Mouse (Mus musculus): ENCODE data around the gene Acap3. TPM values are rescaled to one million over a fixed set of nuclear protein-coding genes. Genes with fewer than 3 reads are reported as not detected.

The Acap3 gene
- polyA plus RNA-seq, 1 experiment from 2014 or later = 74.6 TPM

- H3K9me3 ChIP-seq = no peaks in the 10 kb centered on the region
- no peaks in the 10 kb centered on the region for H3K27me3 ChIP-seq
- no peak overlapping the region for H3K4me2 ChIP-seq
- H3K4me3 ChIP-seq = no peak overlapping the region
- 87% methylated on average over 5 of the region's 5 CpGs for WGBS
- H3K4me1 ChIP-seq (replicated peaks) = peaks cover 35% of the 10 kb centered on the region
- no peak for ATAC-seq (ENCODE audit: low FRiP score, low read depth)
- no peak overlapping the region for H3K9ac ChIP-seq
- H3K36me3 ChIP-seq = peaks cover 55% of the 10 kb centered on the region
- H3K27ac ChIP-seq (replicated peaks) = no peak overlapping the region
These were observed 2.3 kb upstream of the Acap3 start for GRCm38 (mm10) chr4:155889316-155889715.

- Histone ChIP-seq H3K9me3 (no peaks in the 10 kb centered on the region), H3K27me3 (no peaks in the 10 kb centered on the region), H3K4me3 (peak overlapping the region; percentile 87), H3K9ac (peak overlapping the region; percentile 95), H3K4me1 (replicated peaks) (peaks cover 52% of the 10 kb centered on the region), H3K36me3 (peaks cover 43% of the 10 kb centered on the region), H3K4me2 (peak overlapping the region; percentile 99), H3K27ac (replicated peaks) (peak overlapping the region; percentile 100; the same call in 1 of the 2 replicates)
- WGBS = under 1% methylated on average over 34 of the region's 34 CpGs
- no peak; the same call in 1 of the 2 replicates for ATAC-seq (ENCODE audit: low FRiP score, low read depth)
These were observed 581 bp upstream of the Acap3 start for GRCm38 (mm10) chr4:155891011-155891471.

- Histone ChIP-seq H3K4me1 (replicated peaks) (peaks cover 52% of the 10 kb centered on the region), H3K27ac (replicated peaks) (peak overlapping the region; percentile 100), H3K9me3 (no peaks in the 10 kb centered on the region), H3K9ac (peak overlapping the region; percentile 95), H3K36me3 (peaks cover 43% of the 10 kb centered on the region), H3K4me3 (peak overlapping the region; percentile 87), H3K4me2 (peak overlapping the region; percentile 99), H3K27me3 (no peaks in the 10 kb centered on the region)
- ATAC-seq (ENCODE audit: low FRiP score, low read depth) = peak; percentile 85
- under 1% methylated on average over 54 of the region's 56 CpGs for WGBS
These were observed 395 bp downstream of the Acap3 start for GRCm38 (mm10) chr4:155892017-155892416.

GRCm38 (mm10) chr4:155892438-155893211 is 1.0 kb downstream of the Acap3 start:
- Histone ChIP-seq H3K27ac (replicated peaks) (peak overlapping the region; percentile 100), H3K9ac (peak overlapping the region; percentile 95), H3K4me3 (peak overlapping the region; percentile 87), H3K27me3 (no peaks in the 10 kb centered on the region), H3K4me2 (peak overlapping the region; percentile 99), H3K9me3 (no peaks in the 10 kb centered on the region), H3K4me1 (replicated peaks) (peaks cover 52% of the 10 kb centered on the region), H3K36me3 (peaks cover 38% of the 10 kb centered on the region)
- ATAC-seq (ENCODE audit: low FRiP score, low read depth) = peak; percentile 35; the same call in 1 of the 2 replicates
- WGBS = 4% methylated on average over 37 of the region's 37 CpGs

- no peak for ATAC-seq (ENCODE audit: low FRiP score, low read depth)
- Histone ChIP-seq H3K9ac (peak overlapping the region; percentile 95), H3K9me3 (no peaks in the 10 kb centered on the region), H3K4me1 (replicated peaks) (peaks cover 52% of the 10 kb centered on the region), H3K27me3 (no peaks in the 10 kb centered on the region), H3K36me3 (peaks cover 36% of the 10 kb centered on the region), H3K27ac (replicated peaks) (no peak overlapping the region), H3K4me2 (peak overlapping the region; percentile 99), H3K4me3 (peak overlapping the region; percentile 87)
- WGBS = 65% methylated on average over 8 of the region's 8 CpGs
These were observed 1.6 kb downstream of the Acap3 start for GRCm38 (mm10) chr4:155893212-155893690.

- WGBS = 23% methylated on average over 8 of the region's 8 CpGs
- H3K36me3 ChIP-seq = peaks cover 36% of the 10 kb centered on the region
- no peak for ATAC-seq (ENCODE audit: low FRiP score, low read depth)
- H3K4me1 ChIP-seq (replicated peaks) = peaks cover 51% of the 10 kb centered on the region
- H3K9ac ChIP-seq = peak overlapping the region; percentile 95; the same call in 1 of the 2 replicates
- H3K4me3 ChIP-seq = peak overlapping the region; percentile 87
- peak overlapping the region; percentile 99 for H3K4me2 ChIP-seq
- H3K27me3 ChIP-seq = no peaks in the 10 kb centered on the region
- H3K9me3 ChIP-seq = no peaks in the 10 kb centered on the region
- peak overlapping the region; percentile 52 for H3K27ac ChIP-seq (replicated peaks)
These were observed 2.8 kb downstream of the Acap3 start for GRCm38 (mm10) chr4:155894311-155894881.

GRCm38 (mm10) chr4:155895216-155895615 is 3.6 kb downstream of the Acap3 start:
- H3K4me3 ChIP-seq = peak overlapping the region; percentile 87
- peak overlapping the region; percentile 52 for H3K27ac ChIP-seq (replicated peaks)
- H3K4me1 ChIP-seq (replicated peaks) = peaks cover 43% of the 10 kb centered on the region
- H3K9me3 ChIP-seq = no peaks in the 10 kb centered on the region
- H3K27me3 ChIP-seq = no peaks in the 10 kb centered on the region
- H3K9ac ChIP-seq = peak overlapping the region; percentile 95; the same call in 1 of the 2 replicates
- peak overlapping the region; percentile 99 for H3K4me2 ChIP-seq
- peaks cover 38% of the 10 kb centered on the region for H3K36me3 ChIP-seq
- 19% methylated on average over 6 of the region's 6 CpGs for WGBS
- no peak for ATAC-seq (ENCODE audit: low FRiP score, low read depth)

GRCm38 (mm10) chr4:155895826-155896225 is 4.2 kb downstream of the Acap3 start:
- Histone ChIP-seq H3K36me3 (peaks cover 45% of the 10 kb centered on the region), H3K4me2 (peak overlapping the region; percentile 99), H3K4me1 (replicated peaks) (peaks cover 37% of the 10 kb centered on the region), H3K9me3 (no peaks in the 10 kb centered on the region), H3K9ac (no peak overlapping the region), H3K27ac (replicated peaks) (no peak overlapping the region), H3K4me3 (0 out of 2 replicates have a peak overlapping the region, but pooled peaks have one; percentile 87), H3K27me3 (no peaks in the 10 kb centered on the region)
- no peak for ATAC-seq (ENCODE audit: low FRiP score, low read depth)
- 98% methylated on average over 4 of the region's 4 CpGs for WGBS

- H3K4me3 ChIP-seq = no peak overlapping the region
- no peak overlapping the region for H3K27ac ChIP-seq (replicated peaks)
- H3K9me3 ChIP-seq = no peaks in the 10 kb centered on the region
- peaks cover 34% of the 10 kb centered on the region for H3K4me1 ChIP-seq (replicated peaks)
- H3K9ac ChIP-seq = no peak overlapping the region
- no peak for ATAC-seq (ENCODE audit: low FRiP score, low read depth)
- H3K4me2 ChIP-seq = no peak overlapping the region
- WGBS = 97% methylated on average over 12 of the region's 12 CpGs
- H3K36me3 ChIP-seq = peaks cover 51% of the 10 kb centered on the region
- no peaks in the 10 kb centered on the region for H3K27me3 ChIP-seq
These were observed 4.8 kb downstream of the Acap3 start for GRCm38 (mm10) chr4:155896461-155896860.

GRCm38 (mm10) chr4:155898318-155898717 is 6.7 kb downstream of the Acap3 start:
- ATAC-seq (ENCODE audit: low FRiP score, low read depth) = no peak
- peaks cover 28% of the 10 kb centered on the region for H3K4me1 ChIP-seq (replicated peaks)
- WGBS = 91% methylated on average over 2 of the region's 2 CpGs
- H3K27me3 ChIP-seq = no peaks in the 10 kb centered on the region
- H3K4me2 ChIP-seq = no peak overlapping the region
- no peak overlapping the region for H3K4me3 ChIP-seq
- no peak overlapping the region for H3K27ac ChIP-seq (replicated peaks)
- H3K9ac ChIP-seq = no peak overlapping the region
- H3K36me3 ChIP-seq = peaks cover 69% of the 10 kb centered on the region
- no peaks in the 10 kb centered on the region for H3K9me3 ChIP-seq

- H3K4me2 ChIP-seq = no peak overlapping the region
- H3K36me3 ChIP-seq = peaks cover 80% of the 10 kb centered on the region
- no peaks in the 10 kb centered on the region for H3K27me3 ChIP-seq
- no peak overlapping the region for H3K27ac ChIP-seq (replicated peaks)
- H3K4me3 ChIP-seq = no peak overlapping the region
- peaks cover 17% of the 10 kb centered on the region for H3K4me1 ChIP-seq (replicated peaks)
- no peak overlapping the region for H3K9ac ChIP-seq
- H3K9me3 ChIP-seq = no peaks in the 10 kb centered on the region
- WGBS = 93% methylated on average over 7 of the region's 7 CpGs
- no peak for ATAC-seq (ENCODE audit: low FRiP score, low read depth)
These were observed 7.7 kb downstream of the Acap3 start for GRCm38 (mm10) chr4:155899355-155899754.

GRCm38 (mm10) chr4:155901205-155901604 is 9.6 kb downstream of the Acap3 start:
- Histone ChIP-seq H3K27ac (replicated peaks) (no peak overlapping the region), H3K4me3 (no peak overlapping the region), H3K4me2 (no peak overlapping the region), H3K27me3 (no peaks in the 10 kb centered on the region), H3K4me1 (replicated peaks) (no peaks in the 10 kb centered on the region), H3K36me3 (peaks cover 93% of the 10 kb centered on the region), H3K9ac (no peak overlapping the region), H3K9me3 (no peaks in the 10 kb centered on the region)
- WGBS = 77% methylated on average over 3 of the region's 3 CpGs
- peak; percentile 39; the same call in 1 of the 2 replicates for ATAC-seq (ENCODE audit: low FRiP score, low read depth)

Data from hindbrain, embryonic 15.5 days (tissue).